Mouse (Mus musculus) stomach, postnatal 0 days (tissue): Measurements from ENCODE around the gene Gm11562.

Experiments used
- CTCF ChIP-seq: IDR thresholded peaks from 2 replicates; pipeline ENCODE4 v1.5.1; 2016; ENCODE audit warnings: antibody characterized with exemption, low read depth, mild to moderate bottlenecking, moderate library complexity
- EP300 ChIP-seq: optimal IDR thresholded peaks from 2 replicates; pipeline ENCODE3; 2016; ENCODE audit warnings: antibody characterized with exemption

DNA sequence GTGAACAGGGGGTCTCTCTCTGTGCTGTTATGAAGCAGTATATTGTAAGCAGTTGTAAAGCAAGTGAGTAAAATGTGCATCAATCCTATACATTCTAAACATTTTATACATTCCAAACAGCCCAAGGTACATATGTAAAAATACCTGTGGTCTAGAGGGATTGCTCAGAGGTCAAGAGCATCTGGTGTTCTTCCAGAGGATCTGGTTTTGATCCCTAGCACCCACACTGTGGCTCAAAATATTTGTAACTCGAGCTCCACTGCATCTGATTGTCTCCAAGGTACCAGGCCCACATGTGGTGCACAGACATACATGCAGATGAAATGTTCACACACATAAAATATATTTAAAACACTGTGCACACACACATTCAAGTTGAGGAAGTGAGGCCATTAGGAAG lies 20.7 kb upstream of the Gm11562 start:
- TF ChIP-seq EP300 (no peak), CTCF (no peak)
